In the genomic region with DNA sequence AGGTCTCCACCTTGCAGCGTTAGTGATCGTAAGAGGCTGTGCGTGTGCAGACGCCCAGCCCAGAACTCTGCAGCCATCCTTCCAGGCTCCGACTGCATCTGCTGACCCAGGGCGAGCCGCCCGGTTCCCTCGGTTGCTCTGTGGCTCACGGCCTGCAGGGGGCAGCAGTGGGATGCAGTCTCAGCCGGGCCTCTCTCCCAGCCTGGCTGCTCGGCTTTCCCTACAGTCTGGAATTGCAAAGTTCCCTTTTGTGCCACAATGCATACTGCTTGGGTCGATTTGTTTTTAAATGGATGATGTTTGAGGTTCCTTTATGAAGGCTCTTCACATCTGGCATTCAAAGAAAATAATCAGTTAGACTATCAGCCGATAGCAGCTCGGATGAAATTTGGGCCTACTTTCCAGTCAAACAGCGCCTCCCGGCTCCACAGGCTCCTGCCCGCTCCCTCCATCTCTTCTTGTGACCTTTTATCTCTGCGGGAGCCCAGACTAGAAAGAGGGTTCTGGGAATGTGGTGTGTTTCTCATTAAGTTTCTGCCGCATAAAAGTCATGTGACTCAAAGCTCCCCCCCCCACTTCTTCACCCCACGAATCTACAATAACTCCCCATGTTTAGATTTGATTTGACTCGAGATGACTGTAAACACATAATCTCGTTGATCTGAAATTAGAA, we compare ENCODE assay signal across 8 mouse cellular contexts. TPM values are rescaled to one million over a fixed set of nuclear protein-coding genes. Genes with fewer than 3 reads are reported as not detected.
DNase-seq lines count a peak whose midpoint lies in the region; ATAC-seq and TF ChIP-seq lines count a peak whose summit lies in the region.

No protein-coding gene starts in this region.

- no peak overlapping the region; the same call in 1 of the 2 replicates for H3K9ac ChIP-seq in embryonic facial prominence, embryonic 15.5 days
- H3K9ac ChIP-seq in limb, embryonic 14.5 days (ENCODE audit: low read depth, low read length, severe bottlenecking) = peak overlapping the region; percentile 45
- H3K9ac ChIP-seq in midbrain, postnatal 0 days (replicated peaks; ENCODE audit: low read length, poor library complexity, severe bottlenecking) = no peak overlapping the region

- H3K27me3 ChIP-seq in embryonic facial prominence, embryonic 15.5 days = no peaks in the 10 kb centered on the region
- H3K27me3 ChIP-seq in limb, embryonic 14.5 days (ENCODE audit: control insufficient read depth, insufficient read depth, low read length) = no peaks in the 10 kb centered on the region
- no peaks in the 10 kb centered on the region for H3K27me3 ChIP-seq in midbrain, postnatal 0 days (ENCODE audit: insufficient read depth, low read length)

- peak; percentile 84 for DNase-seq in 3T3-L1 (ENCODE audit: low read depth, low spot score)
- peak; percentile 70 to 71 for DNase-seq in adrenal gland, postnatal 4 days (ENCODE audit: low spot score in 2 of 2)
- DNase-seq in heart, adult 9 months (ENCODE audit: low spot score in 2 of 2) = peak; percentile 84 to 88
- DNase-seq in kidney, adult 9 months = peak; percentile 92
- DNase-seq in limb, embryonic 14.5 days (ENCODE audit: low spot score) = peak; percentile 80
- DNase-seq in midbrain, postnatal 0 days (ENCODE audit: low spot score) = peak; percentile 83
- DNase-seq in spleen, postnatal 14 days (ENCODE audit: low spot score in 2 of 2) = peak; percentile 44 to 53

- peaks cover 6% of the 10 kb centered on the region; the same call in 1 of the 2 replicates for H3K9me3 ChIP-seq in embryonic facial prominence, embryonic 15.5 days (replicated peaks)
- peaks cover 8% of the 10 kb centered on the region for H3K9me3 ChIP-seq in limb, embryonic 14.5 days (ENCODE audit: control insufficient read depth, low read length)
- H3K9me3 ChIP-seq in midbrain, postnatal 0 days (ENCODE audit: low read length) = peaks cover 6% of the 10 kb centered on the region

- peak; percentile 98 for TF ChIP-seq CTCF in midbrain, postnatal 0 days (IDR thresholded peaks at IDR 0.05)

- H3K4me1 ChIP-seq in embryonic facial prominence, embryonic 15.5 days = peaks cover 30% of the 10 kb centered on the region
- H3K4me1 ChIP-seq in limb, embryonic 14.5 days (ENCODE audit: control insufficient read depth, insufficient read depth, low read length) = peaks cover 23% of the 10 kb centered on the region
- H3K4me1 ChIP-seq in midbrain, postnatal 0 days (ENCODE audit: insufficient read depth, low read length) = no peaks in the 10 kb centered on the region

- no peak for TF ChIP-seq POLR2A in limb, embryonic 14.5 days (IDR thresholded peaks at IDR 0.05; ENCODE audit: borderline replicate concordance, extremely low read depth, insufficient read depth, insufficient read length)

- H3K4me2 ChIP-seq in embryonic facial prominence, embryonic 15.5 days (replicated peaks) = peak overlapping the region; percentile 40
- H3K4me2 ChIP-seq in limb, embryonic 14.5 days (replicated peaks; ENCODE audit: low read depth, low read length, severe bottlenecking) = peak overlapping the region; percentile 45
- H3K4me2 ChIP-seq in midbrain, postnatal 0 days (ENCODE audit: low read depth, low read length, poor library complexity, severe bottlenecking) = peak overlapping the region; percentile 31

- H3K27ac ChIP-seq in embryonic facial prominence, embryonic 15.5 days (replicated peaks) = peak overlapping the region; percentile 80
- H3K27ac ChIP-seq in limb, embryonic 14.5 days (replicated peaks; ENCODE audit: low read depth, low read length) = peak overlapping the region; percentile 72
- no peak overlapping the region for H3K27ac ChIP-seq in midbrain, postnatal 0 days (ENCODE audit: low read depth, low read length)

- WGBS in embryonic facial prominence, embryonic 15.5 days = 3% methylated on average over 23 of the region's 23 CpGs
- WGBS in limb, embryonic 14.5 days = 5% methylated on average over 23 of the region's 23 CpGs
- 3% methylated on average over 23 of the region's 23 CpGs for WGBS in midbrain, postnatal 0 days

- H3K36me3 ChIP-seq in embryonic facial prominence, embryonic 15.5 days = 0 out of 2 replicates have a peak, but pooled peaks cover 4% of the 10 kb centered on the region
- H3K36me3 ChIP-seq in limb, embryonic 14.5 days (ENCODE audit: control insufficient read depth, insufficient read depth, low read length) = no peaks in the 10 kb centered on the region
- no peaks in the 10 kb centered on the region for H3K36me3 ChIP-seq in midbrain, postnatal 0 days (ENCODE audit: insufficient read depth, low read length)

- peak overlapping the region; percentile 13; the same call in 1 of the 2 replicates for H3K4me3 ChIP-seq in embryonic facial prominence, embryonic 15.5 days (replicated peaks)
- peak overlapping the region; percentile 18 for H3K4me3 ChIP-seq in limb, embryonic 14.5 days (replicated peaks; ENCODE audit: low read length)
- H3K4me3 ChIP-seq in midbrain, postnatal 0 days (ENCODE audit: low read depth, low read length) = no peak overlapping the region

- peak; percentile 89 for ATAC-seq in embryonic facial prominence, embryonic 15.5 days (ENCODE audit: insufficient number of reproducible peaks, low FRiP score, low TSS enrichment, low read depth)
- ATAC-seq in limb, embryonic 14.5 days (ENCODE audit: low FRiP score, low read depth) = peak; percentile 87
- ATAC-seq in midbrain, postnatal 0 days (ENCODE audit: low FRiP score) = peak; percentile 83; the same call in 1 of the 2 replicates

RNA-seq across cellular contexts. Expression of gene Rpl14, which starts 31.7 kb away (rescaled TPM):
- 100 to 1,000 TPM; 667 to 692 TPM for total RNA-seq in adrenal gland, postnatal 4 days (2021)
- polyA plus RNA-seq in embryonic facial prominence, embryonic 15.5 days (2015; fragmentation: Nextera tagmentation; extraction: Ambion mirVana) = 799 and 857 TPM in 2 replicates
- 604 and 1,322 TPM in 2 replicates for polyA plus RNA-seq in limb, embryonic 14.5 days (2012; rRNA removed)
- polyA plus RNA-seq in limb, embryonic 14.5 days (2014; fragmentation: Nextera tagmentation; extraction: Ambion mirVana) = 1,098 and 1,112 TPM in 2 replicates
- total RNA-seq in midbrain, postnatal 0 days (2014; rRNA removed) = 261 and 287 TPM in 2 replicates
- 445 and 474 TPM in 2 replicates for polyA plus RNA-seq in midbrain, postnatal 0 days (2015; fragmentation: Nextera tagmentation; extraction: Ambion mirVana)
